Mouse (Mus musculus) lung, adult 2 months (tissue): ENCODE results near the gene Ankrd28.

Experiments used
- CTCF ChIP-seq: fragments of 200-500 bp; IDR thresholded peaks from 2 replicates; pipeline ENCODE4 v1.5.1; 2011; ENCODE audit warnings: mild to moderate bottlenecking, low read length, control low read depth; ENCODE audit not compliant: insufficient read depth
- POLR2A ChIP-seq: fragments of 200-500 bp; IDR thresholded peaks from 2 replicates; pipeline ENCODE4 v1.6.1; 2011; ENCODE audit warnings: low read depth, mild to moderate bottlenecking, control low read depth, low read length, borderline replicate concordance; ENCODE audit errors: extremely low read depth

- TF ChIP-seq POLR2A (no peak), CTCF (peak; percentile 24; the same call in 1 of the 2 replicates)
These were observed 36.3 kb downstream of the Ankrd28 start for GRCm38 (mm10) chr14:31793979-31794775.
